Mouse (Mus musculus): ENCODE results near the gene Mfsd10.

The Mfsd10 gene

GRCm38 (mm10) chr5:34636481-34637287 is at the start of gene Mfsd10:
TSS of gene Mfsd10 (minus strand) at chr5:34637212.
- DNase-seq (ENCODE audit: extremely low read depth, low read depth, low spot score), result peak; percentile 26

- DNase-seq (ENCODE audit: extremely low read depth, low read depth, low spot score), result no peak
Observed at GRCm38 (mm10) chr5:34670280-34670679, 33.3 kb upstream of the Mfsd10 start.

- no peak for DNase-seq (ENCODE audit: extremely low read depth, low read depth, low spot score)
Observed at GRCm38 (mm10) chr5:34669493-34669892, 32.5 kb upstream of the Mfsd10 start.

- DNase-seq (ENCODE audit: extremely low read depth, low read depth, low spot score), result no peak
Observed at GRCm38 (mm10) chr5:34663231-34663630, 26.2 kb upstream of the Mfsd10 start.

DNA sequence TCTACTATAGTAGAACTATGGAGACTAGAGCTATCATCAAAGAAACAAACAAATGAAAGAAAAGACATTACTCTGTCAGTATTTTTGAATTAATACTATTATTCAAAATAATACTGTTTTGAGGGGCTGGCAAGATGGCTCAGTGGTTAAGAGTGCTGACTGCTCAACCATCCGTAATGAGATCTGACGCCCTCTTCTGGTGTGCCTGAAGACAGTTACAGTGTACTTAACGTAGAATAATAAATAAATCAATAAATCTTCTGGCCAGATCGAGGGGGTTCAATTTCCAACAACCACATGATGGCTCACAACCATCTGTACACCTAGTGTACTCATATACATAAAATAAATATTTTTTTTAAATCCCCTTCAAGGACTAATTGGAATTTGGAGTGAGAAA is 24.9 kb upstream of the Mfsd10 start:
- DNase-seq (ENCODE audit: extremely low read depth, low read depth, low spot score), result no peak

DNA sequence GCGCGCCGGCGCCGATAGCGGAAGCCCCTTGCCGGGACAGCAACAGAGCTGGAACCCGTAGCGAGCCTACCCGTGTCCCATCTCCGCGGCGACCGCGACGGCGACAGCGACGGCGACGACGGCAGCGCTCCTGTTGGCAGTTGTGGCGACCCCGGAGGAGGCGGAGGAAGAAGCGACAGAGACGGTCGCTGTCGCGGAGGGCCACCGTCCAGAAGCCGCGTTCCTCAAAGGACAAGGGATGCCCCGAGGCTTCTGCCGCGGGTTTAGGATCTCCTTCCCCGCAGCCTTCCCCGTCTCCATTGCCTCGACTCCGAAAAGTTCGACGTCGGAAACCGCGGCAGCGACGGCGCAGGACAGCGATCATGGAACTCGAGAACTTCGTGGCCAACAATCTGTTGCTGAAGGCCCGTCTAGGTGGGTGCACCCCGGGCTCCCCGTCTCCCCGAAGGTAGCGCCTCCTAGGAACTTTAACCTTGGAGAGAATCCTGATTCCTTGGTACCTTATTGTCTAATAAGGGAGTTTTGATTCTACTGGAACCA is 23.6 kb upstream of the Mfsd10 start:
- DNase-seq (ENCODE audit: extremely low read depth, low read depth, low spot score), result no peak

GRCm38 (mm10) chr5:34659686-34660590 is 22.9 kb upstream of the Mfsd10 start, which contains the start of the genes Nop14 and Grk4:
TSS of gene Nop14 (minus strand) at chr5:34660148.
TSS of gene Grk4 (plus strand) at chr5:34660379.
- peak; percentile 97 for DNase-seq (ENCODE audit: extremely low read depth, low read depth, low spot score)

DNA sequence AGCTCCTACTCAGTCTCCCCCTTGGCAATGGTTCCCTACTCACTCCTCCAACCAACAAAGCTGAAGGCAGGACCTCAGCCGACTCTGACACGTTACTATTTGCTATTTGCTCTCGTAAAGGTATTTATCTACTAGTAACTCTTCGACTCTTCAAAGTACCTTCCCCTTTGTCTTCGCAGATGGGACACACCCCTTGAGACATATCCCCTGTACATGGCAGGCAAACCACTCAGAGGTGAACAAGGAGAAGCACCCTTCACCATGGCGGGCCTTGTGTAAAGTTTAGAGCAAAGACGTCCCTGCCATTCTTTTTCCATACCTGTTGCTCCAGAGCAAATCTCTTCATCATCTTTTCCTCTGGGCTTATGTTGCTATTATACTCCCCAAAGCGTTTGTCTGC is 20.5 kb upstream of the Mfsd10 start:
- DNase-seq (ENCODE audit: extremely low read depth, low read depth, low spot score), result no peak

- DNase-seq (ENCODE audit: extremely low read depth, low read depth, low spot score), result no peak
Observed at GRCm38 (mm10) chr5:34654881-34655280, 17.9 kb upstream of the Mfsd10 start.

- DNase-seq (ENCODE audit: extremely low read depth, low read depth, low spot score), result no peak
Observed at GRCm38 (mm10) chr5:34652961-34653360, 15.9 kb upstream of the Mfsd10 start.

DNA sequence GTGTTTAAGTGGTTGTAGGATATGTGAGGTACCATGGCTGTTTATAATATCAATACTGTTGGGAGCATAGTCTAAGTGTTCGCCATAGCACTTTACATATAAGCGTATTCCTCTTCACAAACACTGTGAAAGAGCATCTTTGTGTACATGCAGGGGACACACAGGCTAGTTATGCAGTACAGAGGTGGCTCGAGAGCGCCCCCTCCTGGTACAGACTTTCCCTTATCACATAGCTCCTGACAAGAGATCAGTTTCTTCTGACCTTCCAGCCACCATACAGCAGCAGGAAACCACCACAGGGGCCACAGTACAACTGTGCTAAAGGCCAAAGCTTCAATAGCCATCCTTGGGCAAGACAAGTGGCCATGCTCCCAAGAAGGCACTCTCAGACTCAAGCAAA is 10.6 kb upstream of the Mfsd10 start:
- no peak for DNase-seq (ENCODE audit: extremely low read depth, low read depth, low spot score)

- DNase-seq (ENCODE audit: extremely low read depth, low read depth, low spot score), result no peak
Observed at GRCm38 (mm10) chr5:34642932-34643331, 5.9 kb upstream of the Mfsd10 start.

- no peak for DNase-seq (ENCODE audit: extremely low read depth, low read depth, low spot score)
Observed at GRCm38 (mm10) chr5:34641991-34642390, 5.0 kb upstream of the Mfsd10 start.

GRCm38 (mm10) chr5:34637591-34638156 is 662 bp upstream of the Mfsd10 start:
- peak; percentile 75 for DNase-seq (ENCODE audit: extremely low read depth, low read depth, low spot score)

- DNase-seq (ENCODE audit: extremely low read depth, low read depth, low spot score), result no peak
Observed at GRCm38 (mm10) chr5:34635665-34636192, 1.3 kb downstream of the Mfsd10 start.

DNA sequence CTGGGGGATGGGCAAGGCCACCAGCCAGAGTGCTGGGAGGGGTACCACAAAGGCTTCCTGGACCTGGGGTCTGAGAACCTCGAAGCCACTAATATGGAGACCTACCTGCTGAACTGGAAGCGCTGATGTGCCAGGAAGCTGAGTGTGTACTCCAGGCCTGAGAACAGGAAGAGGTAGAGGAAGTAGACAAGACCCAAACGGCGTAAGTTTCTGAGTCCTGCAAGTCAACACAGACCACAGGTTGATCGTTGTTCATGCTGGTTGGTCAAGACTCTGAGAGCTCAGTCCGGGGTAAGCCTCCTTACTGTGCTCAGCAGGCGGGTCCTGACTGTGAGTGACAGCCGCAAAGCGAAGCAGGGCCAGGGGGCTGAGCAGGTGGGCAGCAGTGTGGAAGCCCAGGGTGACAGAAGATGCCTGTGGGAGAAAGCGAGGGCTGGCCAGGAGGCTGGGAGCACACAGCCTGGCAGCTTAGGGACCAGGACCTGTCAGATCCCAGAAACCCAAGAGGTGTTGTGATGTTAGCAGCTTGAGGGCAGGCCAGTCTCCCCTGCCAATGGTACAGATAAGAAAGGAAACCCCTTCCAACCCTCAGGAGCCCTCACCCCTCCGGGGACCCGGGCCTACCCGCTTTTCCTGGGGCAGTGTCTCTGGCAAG is 2.1 kb downstream of the Mfsd10 start:
- no peak for DNase-seq (ENCODE audit: extremely low read depth, low read depth, low spot score)

DNA sequence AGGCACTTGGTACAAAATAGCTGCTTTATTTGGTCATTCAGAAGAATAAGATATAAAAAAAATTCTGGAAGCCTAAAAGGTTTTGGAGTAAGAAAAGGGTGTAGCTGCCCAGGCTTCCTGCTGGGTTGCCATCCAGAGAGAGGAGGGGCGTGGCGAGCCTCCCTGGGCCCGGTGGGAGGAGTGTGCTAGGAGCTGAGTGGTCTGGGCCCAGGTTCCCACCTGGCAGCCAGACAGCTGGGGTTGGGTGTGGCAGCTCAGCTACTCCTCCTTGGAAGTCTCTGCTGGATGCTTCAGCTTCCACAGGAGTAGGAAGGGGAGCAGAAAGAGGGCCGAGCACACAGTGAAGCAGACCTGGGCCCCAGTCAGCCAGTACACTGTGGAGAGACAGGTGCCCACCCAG is 3.4 kb downstream of the Mfsd10 start:
- DNase-seq (ENCODE audit: extremely low read depth, low read depth, low spot score), result no peak

DNA sequence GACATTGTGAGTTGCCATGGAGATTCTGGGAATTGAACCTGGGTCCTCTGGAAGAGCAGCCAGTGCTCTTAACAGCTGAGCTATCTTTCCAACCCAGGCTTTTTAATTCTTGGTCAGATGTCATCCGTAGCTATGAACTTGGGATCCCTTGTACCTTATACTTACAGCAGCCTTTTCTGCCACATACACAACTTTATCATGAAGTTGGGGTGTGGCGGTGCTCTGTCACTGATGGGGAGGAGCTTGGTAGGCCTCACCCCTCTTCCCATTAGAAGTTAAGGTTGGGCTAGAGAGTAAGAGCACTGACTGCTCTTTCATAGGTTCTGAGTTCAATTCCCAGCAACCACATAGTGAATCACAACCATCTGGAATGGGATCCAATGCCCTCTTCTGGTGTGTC is 4.0 kb downstream of the Mfsd10 start:
- no peak for DNase-seq (ENCODE audit: extremely low read depth, low read depth, low spot score)

DNA sequence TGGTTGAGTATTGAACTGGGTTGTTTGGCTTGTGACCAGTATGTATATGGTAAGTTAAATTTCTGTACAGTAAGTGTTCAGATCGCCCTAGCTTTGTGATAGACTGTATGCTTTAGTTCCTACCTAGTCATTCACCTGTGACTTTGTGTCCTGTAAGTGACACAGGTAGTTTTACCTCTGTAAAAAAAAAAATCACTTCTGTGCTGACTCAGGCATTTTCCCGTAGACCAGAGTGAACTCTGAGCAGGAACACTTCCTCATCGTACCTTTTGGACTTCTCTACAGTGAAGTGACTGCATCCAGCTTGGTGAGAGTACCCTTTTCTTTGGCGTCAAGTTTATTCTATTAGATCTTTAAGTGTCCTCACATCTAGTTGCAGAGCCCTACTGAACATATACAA is 27.0 kb downstream of the Mfsd10 start:
- DNase-seq (ENCODE audit: extremely low read depth, low read depth, low spot score), result no peak

DNA sequence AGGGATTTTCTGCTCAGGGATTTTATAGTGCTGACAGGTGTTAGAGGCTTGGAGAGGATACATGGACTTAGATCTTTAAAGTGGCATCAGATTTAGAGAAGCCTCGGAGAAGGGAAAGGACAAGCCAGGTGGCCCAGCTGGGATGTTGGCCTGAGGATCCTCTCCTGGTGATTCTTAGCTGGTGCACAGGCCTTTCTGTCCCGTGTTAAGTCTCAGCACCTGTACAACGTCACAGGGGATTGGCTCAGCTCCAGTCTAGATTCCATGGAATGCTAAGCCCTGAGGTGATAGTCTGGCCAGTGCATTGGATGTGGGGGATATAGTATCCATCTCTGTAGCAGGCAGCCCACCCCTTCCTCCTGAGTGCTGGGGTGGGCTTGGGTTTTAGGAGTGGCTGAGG is 28.8 kb downstream of the Mfsd10 start:
- no peak for DNase-seq (ENCODE audit: extremely low read depth, low read depth, low spot score)

All from fat pad, adult 2 months (tissue).